Mouse (Mus musculus): ENCODE results near the gene Cpne6.

Cpne6 gene

GRCm38 (mm10) chr14:55557003-55557402, 46.8 kb downstream of the Cpne6 start:
- DNase-seq, result peak; percentile 86 to 92

- DNase-seq, result no peak
Measured at GRCm38 (mm10) chr14:55557587-55557986, 47.3 kb downstream of the Cpne6 start.

GRCm38 (mm10) chr14:55558740-55559448, 48.6 kb downstream of the Cpne6 start:
- DNase-seq, result no peak

GRCm38 (mm10) chr14:55559799-55560201, 49.6 kb downstream of the Cpne6 start, which contains the start of gene Dcaf11:
Dcaf11 (plus strand) TSS chr14:55560006.
- DNase-seq, result peak; percentile 92 to 95

- DNase-seq, result peak; percentile 98 to 99
Measured at GRCm38 (mm10) chr14:55560202-55561073, 50.2 kb downstream of the Cpne6 start, which contains the start of gene A730061H03Rik. A730061H03Rik (minus strand) TSS chr14:55560406.

GRCm38 (mm10) chr14:55561860-55562259, 51.6 kb downstream of the Cpne6 start:
- no peak for DNase-seq

- DNase-seq, result no peak
Measured at GRCm38 (mm10) chr14:55563249-55563648, 53.0 kb downstream of the Cpne6 start.

- DNase-seq, result no peak
Measured at GRCm38 (mm10) chr14:55565748-55566147, 55.5 kb downstream of the Cpne6 start.
